Mouse (Mus musculus): ENCODE data around the gene Ccdc148.

The Ccdc148 gene

GRCm38 (mm10) chr2:58912339-58912738 lies 248.1 kb downstream of the Ccdc148 start:
- no peak for DNase-seq (ENCODE audit: low spot score)

GRCm38 (mm10) chr2:58906814-58907516 lies 253.5 kb downstream of the Ccdc148 start:
- DNase-seq (ENCODE audit: low spot score): no peak

DNA sequence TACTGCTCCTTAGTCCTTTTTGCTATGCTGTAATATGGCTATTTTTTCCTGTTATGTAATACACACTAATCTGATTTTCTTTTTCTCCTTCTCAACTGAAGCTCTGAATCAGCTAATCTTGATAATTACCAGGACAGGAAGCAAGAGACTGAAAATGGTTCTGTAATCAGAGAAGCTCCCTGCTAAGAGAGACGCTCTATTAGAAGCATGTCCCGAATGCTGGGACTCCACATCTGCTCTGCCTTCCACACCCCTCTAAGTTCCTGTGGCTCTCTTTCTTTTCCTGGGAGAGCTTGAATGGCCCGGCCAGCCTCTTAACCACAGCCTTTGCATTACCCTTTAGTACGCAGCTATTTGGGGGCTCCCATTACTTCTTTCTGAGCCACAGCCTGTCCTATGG lies 255.4 kb downstream of the Ccdc148 start:
- DNase-seq (ENCODE audit: low spot score): no peak

- no peak for DNase-seq (ENCODE audit: low spot score)
These were observed 280.6 kb downstream of the Ccdc148 start for GRCm38 (mm10) chr2:58879876-58880275.

GRCm38 (mm10) chr2:58859134-58859533 lies 301.3 kb downstream of the Ccdc148 start, which contains the start of gene Gm11099:
Gene Gm11099 (plus strand): TSS chr2:58859434.
- no peak for DNase-seq (ENCODE audit: low spot score)

DNA sequence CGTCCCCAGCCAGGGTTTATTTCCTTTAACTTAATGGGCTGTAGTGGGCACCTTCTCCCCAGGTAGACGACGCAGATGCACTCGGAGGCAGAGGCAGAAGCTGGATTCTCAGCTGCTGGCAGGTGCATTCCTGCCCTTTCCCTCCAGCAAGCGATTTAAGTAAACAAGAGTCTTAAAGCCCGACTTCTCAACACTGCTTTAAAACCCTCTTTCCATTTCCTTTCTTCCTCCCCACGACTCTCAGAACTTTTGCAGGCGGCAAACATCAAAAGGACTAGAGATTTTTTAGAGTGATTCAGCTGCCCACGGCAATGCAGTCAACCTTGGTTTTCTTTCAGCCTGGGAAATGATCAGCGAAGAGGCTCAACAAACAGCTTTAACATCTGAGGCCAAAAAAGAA lies 316.0 kb downstream of the Ccdc148 start:
- DNase-seq (ENCODE audit: low spot score): no peak

DNA sequence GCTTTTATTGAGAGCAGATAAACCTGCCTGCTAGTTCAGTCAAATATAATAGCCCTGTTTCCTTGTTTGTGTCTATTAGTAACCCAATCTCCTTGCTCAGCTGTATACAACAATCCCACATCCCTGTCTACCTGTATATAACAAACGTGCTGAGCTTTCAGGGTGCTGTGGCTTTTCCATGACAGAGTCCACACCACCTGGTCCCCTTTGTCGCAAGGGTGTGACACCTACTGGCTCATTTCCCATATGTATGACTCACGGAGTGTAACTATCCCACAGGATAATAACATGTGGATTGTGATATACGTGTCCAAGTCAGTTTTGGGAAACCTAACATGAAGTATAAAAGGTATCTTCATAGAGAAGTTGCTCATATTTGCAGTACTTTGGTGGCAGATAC lies 318.0 kb downstream of the Ccdc148 start:
- DNase-seq (ENCODE audit: low spot score): no peak

DNA sequence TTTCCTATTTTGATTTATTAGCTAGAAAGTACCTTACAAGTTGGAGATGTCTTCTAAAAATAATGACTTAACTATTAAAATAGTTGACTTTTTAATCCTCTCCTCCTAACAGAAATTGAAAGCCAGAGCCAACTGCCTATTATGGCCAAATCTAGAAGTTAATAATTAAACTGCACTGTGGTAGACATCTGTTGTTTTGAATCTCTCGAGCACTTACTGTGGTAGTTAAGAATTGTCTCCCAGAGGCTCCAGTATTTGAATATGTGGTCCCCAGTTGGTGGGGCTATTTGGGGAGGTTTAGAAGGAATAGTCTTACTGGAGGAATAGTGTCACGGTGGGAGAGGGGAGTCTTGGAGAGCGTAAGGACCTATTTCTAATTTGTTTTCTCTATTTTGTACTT lies 319.5 kb downstream of the Ccdc148 start:
- DNase-seq (ENCODE audit: low spot score): no peak

DNA sequence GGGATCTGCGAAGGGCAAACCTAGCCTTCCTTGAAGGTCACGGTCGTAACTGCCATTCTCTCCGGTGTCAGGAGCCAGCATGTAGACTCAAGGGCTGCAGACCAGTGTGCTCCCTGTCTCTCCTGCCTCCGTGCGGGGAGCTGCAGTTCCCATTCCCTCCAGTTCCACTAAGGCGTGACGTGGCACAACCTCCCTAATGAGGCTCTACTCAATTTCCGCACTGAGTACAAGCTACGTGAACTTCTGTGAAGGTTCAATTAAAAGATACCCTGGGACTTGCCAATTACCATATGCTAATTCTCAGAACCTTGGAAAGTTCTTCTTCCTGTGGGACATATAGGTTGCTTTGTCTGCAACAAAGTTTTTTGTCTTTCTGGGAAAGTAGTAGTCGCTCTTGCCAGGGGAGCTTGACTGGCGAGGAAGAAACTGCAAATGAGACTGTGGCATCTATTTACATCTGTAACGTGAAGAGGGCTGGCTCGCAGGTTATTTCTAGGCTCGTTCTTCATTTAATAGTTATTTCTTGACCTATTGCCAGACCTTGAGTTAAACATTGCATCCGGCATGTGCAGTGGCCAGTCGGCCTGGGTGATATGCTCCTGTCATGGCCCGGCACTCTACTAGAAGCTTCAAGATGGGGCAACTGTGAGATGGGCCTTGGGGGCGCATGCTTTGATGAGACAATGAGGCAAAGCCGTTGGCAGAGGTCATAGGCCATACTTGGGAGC lies 328.1 kb downstream of the Ccdc148 start:
- no peak for DNase-seq (ENCODE audit: low spot score)

DNA sequence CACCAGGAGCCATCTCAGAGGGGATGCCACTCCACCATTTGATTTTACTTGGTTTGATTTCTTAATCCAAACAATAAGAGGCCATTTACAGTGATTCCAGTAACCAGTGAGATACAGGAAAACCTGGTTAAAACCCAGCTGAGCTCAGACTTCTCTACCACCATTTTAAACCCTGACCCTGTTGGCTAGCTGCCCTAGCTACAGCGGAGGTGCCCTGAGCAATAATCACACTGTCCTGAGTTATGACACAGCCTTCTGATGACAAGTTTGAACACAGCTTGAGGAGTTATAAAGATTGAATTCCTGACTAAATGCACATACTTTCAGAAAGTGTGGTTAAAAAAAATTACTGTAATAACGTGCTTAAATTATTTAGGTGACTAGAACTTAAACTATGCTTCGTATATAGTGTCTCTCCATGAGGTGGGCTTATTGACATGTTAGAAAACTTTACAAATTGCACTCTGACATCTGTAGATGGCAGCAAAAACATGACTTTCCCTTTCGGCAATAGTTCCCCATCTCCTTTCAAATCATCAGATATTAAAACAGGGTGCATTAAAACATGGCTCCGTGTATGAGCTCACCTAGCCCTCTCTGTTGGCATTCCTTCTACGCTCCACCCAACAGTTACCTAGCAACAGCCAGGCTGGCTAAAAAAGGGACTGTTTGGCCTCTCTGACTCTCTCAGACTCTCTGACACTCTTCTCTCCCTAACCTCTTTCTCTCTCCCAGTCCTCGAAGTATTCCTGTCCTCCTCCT lies 330.3 kb downstream of the Ccdc148 start:
- peak; percentile 64 for DNase-seq (ENCODE audit: low spot score)

DNA sequence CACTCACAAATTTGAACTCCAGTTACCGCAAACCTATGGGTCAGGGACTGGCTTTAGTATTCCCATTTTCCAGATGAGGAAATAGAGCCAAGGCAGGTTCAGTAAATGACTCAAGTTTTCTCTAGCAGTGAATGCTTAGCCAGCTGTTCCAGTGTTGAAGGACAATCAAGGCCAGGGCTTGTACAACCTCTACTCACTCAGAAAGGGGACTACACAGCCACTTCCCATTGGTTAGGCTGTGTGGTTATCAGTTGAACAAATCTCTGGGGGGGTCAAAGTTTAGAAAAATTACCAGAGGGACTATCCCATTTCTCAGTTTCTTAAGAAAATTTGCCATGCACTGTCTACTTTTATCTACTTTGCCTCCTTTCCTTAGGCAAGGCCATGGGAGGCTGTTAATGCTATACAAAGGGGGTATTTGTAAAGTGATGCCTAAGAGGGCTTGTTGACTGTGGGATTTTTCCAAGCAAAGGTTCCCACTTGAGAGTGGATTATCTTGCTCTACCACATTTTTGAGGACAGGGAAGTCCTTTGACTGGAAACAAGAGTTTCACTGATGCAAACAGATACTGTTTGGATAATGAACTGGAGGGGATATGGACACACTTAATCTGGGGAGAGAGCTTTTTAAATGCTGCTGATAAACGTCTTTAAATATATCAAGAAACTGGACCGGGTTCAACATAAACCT lies 331.4 kb downstream of the Ccdc148 start:
- no peak for DNase-seq (ENCODE audit: low spot score)

- no peak for DNase-seq (ENCODE audit: low spot score)
These were observed 347.5 kb downstream of the Ccdc148 start for GRCm38 (mm10) chr2:58812941-58813340.

- no peak for DNase-seq (ENCODE audit: low spot score)
These were observed 360.9 kb downstream of the Ccdc148 start for GRCm38 (mm10) chr2:58799623-58800022.

- no peak for DNase-seq (ENCODE audit: low spot score)
These were observed 361.4 kb downstream of the Ccdc148 start for GRCm38 (mm10) chr2:58799126-58799525.

DNA sequence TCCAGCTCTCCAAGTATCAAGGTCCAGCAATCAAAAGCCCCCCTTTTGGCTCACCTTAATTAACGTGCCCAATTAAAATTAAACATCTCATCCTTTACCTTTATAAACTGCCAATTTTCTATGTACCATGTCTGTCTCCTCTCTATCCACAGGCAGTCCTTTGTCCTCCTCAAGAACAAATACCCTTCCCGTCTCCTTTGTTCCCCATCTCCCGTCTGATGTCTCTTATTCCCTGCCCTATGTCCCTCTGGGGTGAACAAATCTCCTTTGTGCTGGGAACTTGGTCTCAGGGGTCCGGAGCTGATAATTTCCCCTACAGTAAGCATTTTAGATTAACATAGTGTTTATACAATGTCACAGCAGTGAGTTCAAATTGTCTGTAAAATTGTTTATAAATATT lies 363.0 kb downstream of the Ccdc148 start:
- no peak for DNase-seq (ENCODE audit: low spot score)

DNA sequence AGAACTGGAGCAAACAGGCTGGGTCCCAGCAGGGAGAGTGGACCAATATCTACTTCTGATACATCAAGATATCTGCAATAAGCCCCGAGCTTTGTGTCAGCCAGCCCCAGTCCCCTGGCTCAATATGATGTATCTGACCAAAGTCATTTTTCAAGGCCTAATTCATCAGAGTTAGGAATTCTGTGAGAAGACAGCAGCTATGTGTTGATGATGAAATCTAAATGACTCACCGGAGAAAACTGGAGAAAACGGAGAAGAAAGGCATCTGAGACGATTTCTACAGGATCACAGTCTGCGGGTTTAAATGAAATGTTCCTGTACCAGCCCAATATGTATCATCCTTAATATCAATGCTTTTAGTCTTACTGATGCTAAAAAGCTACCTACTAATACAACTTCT lies 365.1 kb downstream of the Ccdc148 start:
- DNase-seq (ENCODE audit: low spot score): no peak

DNA sequence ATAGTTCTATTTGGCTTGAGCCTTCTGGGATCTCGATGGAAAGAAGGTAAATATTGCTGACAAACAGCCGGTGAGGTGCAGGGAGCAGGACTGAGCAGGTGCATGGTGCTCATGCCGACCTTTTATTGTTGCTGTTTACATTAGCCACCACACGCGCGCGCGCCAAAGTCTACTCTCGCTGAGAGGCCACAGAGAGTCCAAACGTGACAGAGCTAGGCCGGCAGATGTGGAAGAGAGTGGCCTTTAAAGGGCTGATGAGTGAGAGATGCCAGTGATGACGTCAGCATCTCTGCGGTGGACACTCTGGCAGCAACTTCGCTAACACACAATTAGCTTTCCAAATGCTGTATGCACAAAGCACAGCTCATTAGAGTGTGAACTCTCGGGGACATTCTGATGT lies 366.0 kb downstream of the Ccdc148 start:
- DNase-seq (ENCODE audit: low spot score): no peak

GRCm38 (mm10) chr2:58790361-58790760 lies 370.1 kb downstream of the Ccdc148 start:
- DNase-seq (ENCODE audit: low spot score): no peak

- no peak for DNase-seq (ENCODE audit: low spot score)
These were observed 370.5 kb downstream of the Ccdc148 start for GRCm38 (mm10) chr2:58789934-58790333.

GRCm38 (mm10) chr2:58787360-58787759 lies 373.1 kb downstream of the Ccdc148 start:
- DNase-seq (ENCODE audit: low spot score): no peak

- DNase-seq (ENCODE audit: low spot score): no peak
These were observed 373.8 kb downstream of the Ccdc148 start for GRCm38 (mm10) chr2:58786681-58787080.

DNA sequence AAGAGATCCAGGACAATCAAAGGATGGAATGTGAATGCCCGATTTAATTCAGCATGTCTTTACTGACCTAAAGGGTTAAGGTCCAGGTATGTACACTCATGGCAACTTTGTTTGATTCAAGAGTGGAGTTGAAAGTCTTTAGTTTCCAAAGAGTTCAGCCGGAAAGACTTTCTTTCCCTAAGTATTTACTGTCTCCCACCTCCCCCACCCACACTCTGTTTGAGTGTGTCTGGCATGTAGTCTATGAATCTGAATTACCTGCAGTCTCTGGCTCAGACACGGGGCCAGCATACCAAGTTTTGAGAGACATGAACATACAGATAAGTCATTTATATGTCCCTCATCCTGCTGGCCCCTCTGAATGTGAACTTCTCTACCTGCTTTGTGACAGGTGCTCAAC lies 374.3 kb downstream of the Ccdc148 start:
- no peak for DNase-seq (ENCODE audit: low spot score)
